Mouse (Mus musculus): ENCODE data around the gene Pif1. TPM values are rescaled to one million over a fixed set of nuclear protein-coding genes. Genes with fewer than 3 reads are reported as not detected.

Pif1 gene
- total and polyA plus RNA-seq, 3 experiments: 14.9 to 15.5 TPM; not detected in 1

DNA sequence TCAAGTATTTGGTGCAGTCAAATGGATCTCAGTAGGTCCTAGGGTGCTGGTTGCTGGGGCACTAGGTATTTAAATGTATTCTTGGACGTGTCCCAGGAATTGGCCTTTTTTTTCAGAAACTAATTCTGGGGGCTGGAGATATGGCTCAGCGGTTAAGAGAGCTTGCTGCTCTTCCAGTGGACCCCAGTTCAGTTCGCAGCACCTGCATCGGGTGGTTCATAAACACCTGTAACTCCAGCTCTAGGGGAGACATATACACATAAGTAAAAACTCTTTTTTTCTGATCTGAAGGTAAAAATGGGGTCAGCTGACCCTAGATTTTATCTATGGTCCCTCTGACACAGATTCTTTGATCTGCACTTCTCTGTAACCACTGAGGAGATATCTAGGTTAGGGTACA is 34.2 kb downstream of the Pif1 start:
- Histone ChIP-seq H3K27me3 (ENCODE audit: control insufficient read depth in 1 of 2, insufficient read depth in 2 of 2, low read length in 2 of 2) (0 out of 4 replicates have a peak, but pooled peaks cover 0 to 5% of the 10 kb centered on the region in 2 experiments), H3K36me3 (ENCODE audit: control insufficient read depth in 1 of 2, insufficient read depth in 2 of 2, low read length in 2 of 2) (no peaks in the 10 kb centered on the region), H3K27ac (ENCODE audit: control insufficient read depth, low read depth, low read length) (no peak overlapping the region), H3K4me3 (ENCODE audit: control insufficient read depth in 1 of 2, insufficient read depth in 1 of 2, low read depth in 2 of 2, low read length in 2 of 2) (no peak overlapping the region), H3K79me2 (ENCODE audit: control insufficient read depth, insufficient read depth, low read length, poor library complexity) (no peaks in the 10 kb centered on the region), H3K9ac (ENCODE audit: control insufficient read depth, low read depth, low read length, poor library complexity, severe bottlenecking) (no peak overlapping the region), H3K9me3 (replicated peaks; ENCODE audit: insufficient read depth, low read length) (no peaks in the 10 kb centered on the region), H3K4me1 (ENCODE audit: control insufficient read depth in 1 of 2, insufficient read depth in 2 of 2, low read length in 2 of 2) (no peaks in the 10 kb centered on the region)
- no peak for DNase-seq (ENCODE audit: low read depth, low spot score)
- TF ChIP-seq RCOR1 (IDR thresholded peaks at IDR 0.05; ENCODE audit: low read depth, low read length): no peak
- no peak for TF ChIP-seq TCF12 (IDR thresholded peaks at IDR 0.05; ENCODE audit: low read depth, low read length)

DNA sequence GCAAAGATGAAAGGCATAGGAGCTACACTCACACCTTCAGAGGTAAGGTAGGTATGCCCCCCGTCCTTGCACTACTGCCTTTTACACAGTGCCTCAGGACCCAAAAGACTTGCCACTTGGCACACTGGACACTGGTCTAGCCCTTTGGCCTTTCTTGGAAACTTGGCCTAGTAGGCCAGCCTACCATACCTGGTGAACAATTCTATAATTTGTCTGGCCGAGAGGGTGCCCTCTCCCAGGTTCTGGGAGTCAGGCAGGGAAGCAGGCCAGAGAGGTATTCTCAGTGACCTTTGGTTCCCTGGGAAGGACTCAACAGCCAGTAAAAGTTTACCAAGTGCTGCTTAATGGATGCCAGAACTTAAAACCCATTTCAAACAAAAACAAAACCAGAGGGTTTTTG is 34.7 kb downstream of the Pif1 start:
- H3K4me1 ChIP-seq (ENCODE audit: control insufficient read depth in 1 of 2, insufficient read depth in 2 of 2, low read length in 2 of 2): no peaks in the 10 kb centered on the region
- no peaks in the 10 kb centered on the region for H3K9me3 ChIP-seq (replicated peaks; ENCODE audit: insufficient read depth, low read length)
- H3K4me3 ChIP-seq (ENCODE audit: control insufficient read depth in 1 of 2, insufficient read depth in 1 of 2, low read depth in 2 of 2, low read length in 2 of 2): no peak overlapping the region
- TF ChIP-seq UBTF (IDR thresholded peaks at IDR 0.05; ENCODE audit: borderline replicate concordance, insufficient read depth, low read depth, low read length) (no peak), RCOR1 (IDR thresholded peaks at IDR 0.05; ENCODE audit: low read depth, low read length) (no peak), MAZ (IDR thresholded peaks at IDR 0.05; ENCODE audit: low read depth, low read length) (no peak), ZKSCAN1 (IDR thresholded peaks at IDR 0.05; ENCODE audit: low read depth, low read length) (no peak), TBP (IDR thresholded peaks at IDR 0.05; ENCODE audit: low read depth, low read length) (no peak), MAX (IDR thresholded peaks at IDR 0.05; ENCODE audit: low read length) (no peak), TAL1 (IDR thresholded peaks at IDR 0.05; ENCODE audit: low read length) (no peak), RAD21 (IDR thresholded peaks at IDR 0.05; ENCODE audit: low read depth, low read length) (no peak), MYB (IDR thresholded peaks at IDR 0.05; ENCODE audit: low read depth, low read length) (no peak), SIN3A (IDR thresholded peaks at IDR 0.05; ENCODE audit: low read length) (no peak), ZMIZ1 (IDR thresholded peaks at IDR 0.05; ENCODE audit: low read depth, low read length) (no peak), TCF12 (IDR thresholded peaks at IDR 0.05; ENCODE audit: low read depth, low read length) (no peak), POLR2AphosphoS2 (IDR thresholded peaks at IDR 0.05; ENCODE audit: low read length) (no peak), GATA1 (IDR thresholded peaks at IDR 0.05; ENCODE audit: low read depth, low read length) (no peak), ZNF384 (IDR thresholded peaks at IDR 0.05; ENCODE audit: low read depth, low read length) (no peak), CTCF (IDR thresholded peaks at IDR 0.05 in 2 of 3, conservative IDR thresholded peaks at IDR 0.05 in 1 of 3; ENCODE audit: control insufficient read depth in 1 of 3, insufficient read depth in 1 of 3, low read depth in 2 of 3, low read length in 3 of 3, poor library complexity in 1 of 3, severe bottlenecking in 1 of 3) (no peak), ZC3H11A (IDR thresholded peaks at IDR 0.05; ENCODE audit: low read depth, low read length) (no peak), GABPA (IDR thresholded peaks at IDR 0.05; ENCODE audit: low read depth, low read length) (no peak), E2F4 (IDR thresholded peaks at IDR 0.05; ENCODE audit: borderline replicate concordance, low read depth, low read length) (no peak), NRF1 (IDR thresholded peaks at IDR 0.05; ENCODE audit: insufficient read depth, low read depth, low read length, poor library complexity, severe bottlenecking) (no peak)
- no peak overlapping the region for H3K9ac ChIP-seq (ENCODE audit: control insufficient read depth, low read depth, low read length, poor library complexity, severe bottlenecking)
- H3K27ac ChIP-seq (ENCODE audit: control insufficient read depth, low read depth, low read length): no peak overlapping the region
- no peaks in the 10 kb centered on the region for H3K79me2 ChIP-seq (ENCODE audit: control insufficient read depth, insufficient read depth, low read length, poor library complexity)
- 0 out of 4 replicates have a peak, but pooled peaks cover 0 to 5% of the 10 kb centered on the region in 2 experiments for H3K27me3 ChIP-seq (ENCODE audit: control insufficient read depth in 1 of 2, insufficient read depth in 2 of 2, low read length in 2 of 2)
- no peak for DNase-seq (ENCODE audit: low read depth, low spot score)
- H3K36me3 ChIP-seq (ENCODE audit: control insufficient read depth in 1 of 2, insufficient read depth in 2 of 2, low read length in 2 of 2): no peaks in the 10 kb centered on the region

Data from MEL (cell line).